Mouse (Mus musculus) megakaryocyte, embryonic 14.5 days (primary cell): ENCODE measurements at regions not wholly inside any gene's neighbourhood (a gene's known extent, or its start where the extent isn't known, plus 50 kb on each side); places are given as distances from the start of the nearest gene placed in this dataset.

Source experiments
- FLI1 ChIP-seq: IDR thresholded peaks from 2 replicates; pipeline ENCODE4 v1.6.1; 2012; ENCODE audit warnings: low read length, inconsistent platforms, mixed read lengths
- GATA1 ChIP-seq: IDR thresholded peaks from 3 replicates; pipeline ENCODE4 v1.6.1; 2012; ENCODE audit warnings: mixed read lengths, low read length, inconsistent platforms, borderline replicate concordance

- TF ChIP-seq GATA1: no peak
- TF ChIP-seq FLI1: no peak
Observed at GRCm38 (mm10) chr13:97320756-97321155, 79.9 kb downstream of the Enc1 start.
